Mouse (Mus musculus) liver, embryonic 13.5 days (tissue): ENCODE results near the gene Olfr1248. TPM values are rescaled to one million over a fixed set of nuclear protein-coding genes. Genes with fewer than 3 reads are reported as not detected.
"Not testable (repeated sequence)": the region's sequence is repeated elsewhere in the genome, so short reads cannot be mapped to it uniquely, and the experiment has no call there.

Experiments used
- ATAC-seq: fragments of 200-750 bp; cut with Nextera tagmentation; 2 replicates; pipeline ENCODE4 v1.8.0; 2017; ENCODE audit warnings: low read depth, mild to moderate bottlenecking, moderate number of reproducible peaks, moderate library complexity
- DNase-seq: peaks from one replicate; pipeline ENCODE4 v3.0.0; 2022
- H3K27ac ChIP-seq: fragments of 300-500 bp; sonication (generic); 2 replicates; pipeline ENCODE4 v1.5.1; 2015; ENCODE audit warnings: moderate library complexity, mild to moderate bottlenecking, inconsistent platforms
- H3K27me3 ChIP-seq: fragments of 300-500 bp; sonication (generic); 2 replicates; pipeline ENCODE4 v1.6.1; 2015; ENCODE audit warnings: mild to moderate bottlenecking, inconsistent platforms
- H3K36me3 ChIP-seq: fragments of 300-500 bp; sonication (generic); 2 replicates; pipeline ENCODE4 v1.6.1; 2015; ENCODE audit warnings: mild to moderate bottlenecking, inconsistent platforms
- H3K4me1 ChIP-seq: fragments of 300-500 bp; sonication (generic); replicated peaks from 2 replicates; pipeline ENCODE4 v1.6.1; 2015; ENCODE audit warnings: inconsistent platforms
- H3K4me2 ChIP-seq: fragments of 300-500 bp; sonication (generic); 2 replicates; pipeline ENCODE4 v1.6.1; 2015; ENCODE audit warnings: inconsistent platforms, mild to moderate bottlenecking, moderate library complexity
- H3K4me3 ChIP-seq: fragments of 300-500 bp; sonication (generic); replicated peaks from 2 replicates; pipeline ENCODE4 v1.5.1; 2015; ENCODE audit warnings: mild to moderate bottlenecking, inconsistent platforms
- H3K9ac ChIP-seq: fragments of 300-500 bp; sonication (generic); 2 replicates; pipeline ENCODE4 v1.6.1; 2015; ENCODE audit warnings: mild to moderate bottlenecking, inconsistent platforms
- H3K9me3 ChIP-seq: fragments of 300-500 bp; sonication (generic); replicated peaks from 2 replicates; pipeline ENCODE4 v1.6.1; 2016; ENCODE audit warnings: inconsistent platforms
- WGBS: fragments of 180-500 bp; shearing (Covaris S2); methylation state at CpG from one replicate; pipeline ENCODE4 v1.1.7; 2015; ENCODE audit not compliant: insufficient replicate concordance; 5-methylcytosine and 5-hydroxymethylcytosine counted together
- polyA plus RNA-seq: library from polyadenylated mRNA; unstranded; fragments of >200 nt; fragmentation: Nextera tagmentation; extraction: Ambion mirVana; gene quantifications from 2 replicates; pipeline ENCODE4 v1.2.1, GENCODE M21; 2015

Olfr1248 gene
- not detected in 2 replicates for polyA plus RNA-seq

DNA sequence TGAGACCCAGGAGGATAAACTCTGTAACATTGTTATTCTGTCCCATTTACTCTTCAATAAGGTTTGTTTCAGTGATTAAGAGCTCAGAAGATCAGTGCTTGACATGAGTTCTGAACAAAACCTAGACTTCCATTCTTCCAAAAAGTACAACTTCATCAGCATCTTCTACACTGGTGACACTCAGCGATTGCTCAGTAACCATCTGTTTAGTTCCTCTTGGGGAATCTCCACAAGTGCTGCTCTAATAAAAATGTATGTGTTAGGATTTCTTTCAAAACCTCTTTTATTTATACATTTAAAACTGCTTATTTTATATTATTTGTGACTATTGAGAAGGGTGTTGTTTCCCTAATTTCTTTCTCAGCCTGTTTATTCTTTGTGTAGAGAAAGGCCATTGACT is at the start of gene Olfr1248:
Gene Olfr1248, minus strand, starts transcription at position 101 of the 400 bp plus-strand sequence.
- H3K4me1 ChIP-seq, H3K27ac ChIP-seq, H3K4me2 ChIP-seq, H3K9ac ChIP-seq, ATAC-seq, H3K4me3 ChIP-seq, H3K27me3 ChIP-seq, H3K9me3 ChIP-seq, H3K36me3 ChIP-seq, DNase-seq: not testable (repeated sequence)
- WGBS: 68% methylated on average over 1 of the region's 1 CpGs

GRCm38 (mm10) chr2:89661367-89661766 is 43.3 kb upstream of the Olfr1248 start, which contains the start of gene Olfr1250:
TSS of gene Olfr1250 (minus strand) at chr2:89661467.
- H3K27me3 ChIP-seq: no peaks in the 10 kb centered on the region
- no peak within 1 kb of the TSS for H3K9ac ChIP-seq
- H3K4me3 ChIP-seq: no peak within 1 kb of the TSS
- ATAC-seq (no peak), DNase-seq (no peak)
- H3K4me1 ChIP-seq: no peaks in the 10 kb centered on the region
- no peaks in the 10 kb centered on the region for H3K9me3 ChIP-seq
- no peaks in the 10 kb centered on the region for H3K36me3 ChIP-seq
- H3K27ac ChIP-seq: no peak within 1 kb of the TSS
- no peak within 1 kb of the TSS for H3K4me2 ChIP-seq

DNA sequence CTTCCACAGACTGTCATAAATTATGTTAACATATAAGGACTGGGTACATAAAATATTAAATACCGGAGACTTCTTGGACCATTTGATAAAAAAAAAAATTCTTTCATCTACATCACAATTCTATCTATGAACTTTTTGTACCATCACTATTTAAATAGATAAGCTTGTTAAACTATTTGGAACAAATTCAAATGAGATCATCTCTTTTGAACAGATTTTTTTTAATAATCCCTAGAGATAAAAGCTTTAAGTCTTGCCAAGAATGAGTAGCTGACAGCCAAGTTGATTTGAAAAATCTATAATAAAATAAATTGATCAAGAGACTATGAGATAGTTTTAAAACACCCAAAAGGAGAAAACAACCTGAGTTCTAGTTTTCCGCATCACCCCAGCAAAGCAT is 16.8 kb upstream of the Olfr1248 start, which contains the start of gene Olfr1249:
Gene Olfr1249, minus strand, starts transcription at position 101 of the 400 bp plus-strand sequence.
- Histone ChIP-seq H3K9ac (no peak within 1 kb of the TSS), H3K36me3 (no peaks in the 10 kb centered on the region), H3K27ac (no peak within 1 kb of the TSS), H3K4me3 (no peak within 1 kb of the TSS), H3K4me2 (no peak within 1 kb of the TSS), H3K9me3 (no peaks in the 10 kb centered on the region), H3K4me1 (no peaks in the 10 kb centered on the region), H3K27me3 (no peaks in the 10 kb centered on the region)
- DNase-seq (no peak), ATAC-seq (no peak)
- 77% methylated on average over 2 of the region's 2 CpGs for WGBS

DNA sequence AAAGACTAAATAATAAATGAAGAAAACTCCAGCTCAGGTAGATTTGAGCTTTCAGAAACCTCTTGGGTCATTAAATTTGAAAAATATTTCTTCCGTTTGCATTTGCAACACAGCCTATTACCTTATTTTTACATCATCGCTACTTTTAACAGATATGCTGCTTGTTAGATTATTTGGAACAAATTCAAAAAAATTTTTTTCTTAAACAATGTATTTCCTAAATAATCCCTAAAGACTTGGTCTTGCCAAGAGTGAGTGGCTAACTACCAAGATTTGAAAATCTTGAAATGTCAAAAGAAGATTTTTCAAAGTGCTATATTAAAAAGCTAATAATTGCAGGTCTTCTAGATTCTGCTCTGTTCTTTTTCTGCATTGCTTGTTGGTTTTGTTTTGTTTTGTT is 4.0 kb downstream of the Olfr1248 start, which contains the start of gene Olfr1247:
Gene Olfr1247, minus strand, starts transcription at position 101 of the 400 bp plus-strand sequence.
- H3K4me3 ChIP-seq: no peak within 1 kb of the TSS
- no peaks in the 10 kb centered on the region for H3K27me3 ChIP-seq
- no peak within 1 kb of the TSS for H3K4me2 ChIP-seq
- no peak within 1 kb of the TSS for H3K9ac ChIP-seq
- H3K4me1 ChIP-seq: no peaks in the 10 kb centered on the region
- no peak within 1 kb of the TSS for H3K27ac ChIP-seq
- DNase-seq (no peak), ATAC-seq (no peak)
- 68% methylated on average over 2 of the region's 2 CpGs for WGBS
- H3K36me3 ChIP-seq: no peaks in the 10 kb centered on the region
- H3K9me3 ChIP-seq: no peaks in the 10 kb centered on the region

DNA sequence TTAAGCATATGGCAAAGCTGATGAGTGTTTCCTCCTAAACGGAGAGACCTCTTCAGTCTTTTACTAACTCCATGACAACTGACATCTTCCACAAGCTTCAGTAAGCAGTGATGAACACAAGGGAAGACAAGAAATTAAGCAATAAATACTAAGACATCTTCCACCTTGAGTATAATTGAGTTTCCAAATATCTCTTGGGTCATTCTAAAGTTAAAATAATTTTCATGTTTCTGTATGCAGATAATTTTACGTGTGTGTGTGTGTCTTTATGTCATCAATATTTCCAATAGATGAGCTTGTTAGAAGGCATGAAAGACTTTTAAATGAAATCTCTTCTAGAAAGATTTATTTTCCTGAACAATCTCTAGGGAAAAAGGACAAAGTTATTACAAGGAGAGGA is 25.0 kb downstream of the Olfr1248 start, which contains the start of gene Olfr1246:
Gene Olfr1246, minus strand, starts transcription at position 101 of the 400 bp plus-strand sequence.
- Histone ChIP-seq H3K9ac (no peak within 1 kb of the TSS), H3K4me2 (no peak within 1 kb of the TSS), H3K27ac (no peak within 1 kb of the TSS), H3K27me3 (no peaks in the 10 kb centered on the region), H3K36me3 (no peaks in the 10 kb centered on the region), H3K9me3 (no peaks in the 10 kb centered on the region), H3K4me3 (no peak within 1 kb of the TSS), H3K4me1 (no peaks in the 10 kb centered on the region)
- no peak for ATAC-seq
- 54% methylated on average over 2 of the region's 2 CpGs for WGBS
- DNase-seq: no peak

DNA sequence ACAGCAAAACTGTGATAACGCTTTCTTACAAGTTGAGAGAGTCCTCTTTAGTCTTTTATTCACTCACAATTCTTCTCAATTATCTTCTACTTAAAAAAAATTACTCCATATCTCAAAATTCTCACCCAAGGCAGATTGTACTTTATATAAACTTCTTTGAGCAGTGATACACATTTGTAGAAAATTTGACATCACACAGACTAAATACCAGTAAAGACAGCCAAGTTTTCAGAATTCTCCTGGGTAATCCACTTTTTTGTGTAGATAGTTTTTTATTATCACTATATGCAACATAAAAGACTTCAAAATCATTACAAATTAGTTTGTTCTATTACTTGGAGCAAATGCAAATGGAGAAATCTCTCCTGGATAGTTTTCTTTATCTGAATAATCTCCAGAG is 39.7 kb downstream of the Olfr1248 start, which contains the start of gene Olfr1245:
Gene Olfr1245, minus strand, starts transcription at position 101 of the 400 bp plus-strand sequence.
- no peaks in the 10 kb centered on the region for H3K27me3 ChIP-seq
- no peak within 1 kb of the TSS for H3K9ac ChIP-seq
- H3K4me1 ChIP-seq: no peaks in the 10 kb centered on the region
- no peak within 1 kb of the TSS for H3K4me3 ChIP-seq
- DNase-seq: no peak
- H3K27ac ChIP-seq: no peak within 1 kb of the TSS
- H3K9me3 ChIP-seq: no peaks in the 10 kb centered on the region
- no peaks in the 10 kb centered on the region for H3K36me3 ChIP-seq
- WGBS: 58% methylated on average over 1 of the region's 1 CpGs
- H3K4me2 ChIP-seq: no peak within 1 kb of the TSS
- no peak for ATAC-seq

Other genes with a start within 250 kb of the Olfr1248 start
- not detected in 2 replicates for gene Olfr1238, start 208.6 kb downstream of the Olfr1248 start, polyA plus RNA-seq
- gene Olfr1239, start 197.8 kb downstream of the Olfr1248 start, polyA plus RNA-seq: not detected in 2 replicates
- gene Olfr1240, start 175.2 kb downstream of the Olfr1248 start, polyA plus RNA-seq: not detected in 2 replicates
- gene Olfr1241, start 131.1 kb downstream of the Olfr1248 start, polyA plus RNA-seq: not detected in 2 replicates
- not detected in 2 replicates for gene Olfr1242, start 119.9 kb downstream of the Olfr1248 start, polyA plus RNA-seq
- gene Olfr1243, start 86.8 kb downstream of the Olfr1248 start, polyA plus RNA-seq: not detected in 2 replicates
- not detected in 2 replicates for gene Olfr1245, start 39.8 kb downstream of the Olfr1248 start, polyA plus RNA-seq
- gene Olfr1246, start 25.1 kb downstream of the Olfr1248 start, polyA plus RNA-seq: not detected in 2 replicates
- not detected in 2 replicates for gene Olfr1247, start 4.1 kb downstream of the Olfr1248 start, polyA plus RNA-seq
- gene Olfr1249, start 16.7 kb upstream of the Olfr1248 start, polyA plus RNA-seq: not detected in 2 replicates
- not detected in 2 replicates for gene Olfr1250, start 43.2 kb upstream of the Olfr1248 start, polyA plus RNA-seq
- not detected in 2 replicates for gene Olfr1251, start 53.7 kb upstream of the Olfr1248 start, polyA plus RNA-seq
- gene Olfr1252, start 106.8 kb upstream of the Olfr1248 start, polyA plus RNA-seq: not detected in 2 replicates
- not detected in 2 replicates for gene Olfr1253, start 138.8 kb upstream of the Olfr1248 start, polyA plus RNA-seq
- not detected in 2 replicates for gene Olfr1254, start 175.4 kb upstream of the Olfr1248 start, polyA plus RNA-seq
- gene Olfr1255, start 193.8 kb upstream of the Olfr1248 start, polyA plus RNA-seq: not detected in 2 replicates
- not detected in 2 replicates for gene Olfr1256, start 223.3 kb upstream of the Olfr1248 start, polyA plus RNA-seq
- not detected in 2 replicates for gene Olfr48, start 230.0 kb upstream of the Olfr1248 start, polyA plus RNA-seq